Mouse (Mus musculus) heart, adult 18-20 months (tissue): ENCODE results near the gene Snrpb. TPM values are rescaled to one million over a fixed set of nuclear protein-coding genes. Genes with fewer than 3 reads are reported as not detected.

Experiments
- DNase-seq, 2 experiments: peaks; one replicate each; pipeline ENCODE4 v3.0.0; 2021 to 2022; ENCODE audit warnings: mixed read lengths in 1 of 2
- total RNA-seq, 2 experiments: library from RNA; stranded (reverse); gene quantifications; 2 replicates each; pipeline ENCODE4 v1.2.3; 2021

Snrpb gene
- total RNA-seq, 2 experiments from 2014 or later = 130 to 136 TPM

GRCm38 (mm10) chr2:130143011-130143410 lies 36.2 kb downstream of the Snrpb start:
- no peak for DNase-seq

- no peak for DNase-seq
Measured at GRCm38 (mm10) chr2:130129687-130130086, 49.5 kb downstream of the Snrpb start.

- no peak for DNase-seq
Measured at GRCm38 (mm10) chr2:130126073-130126472, 53.1 kb downstream of the Snrpb start.

GRCm38 (mm10) chr2:130125279-130126059 lies 53.7 kb downstream of the Snrpb start:
- DNase-seq = no peak

Other genes starting within 250 kb of the Snrpb start
- under 1 TPM in 1 of 2 experiments, not detected in 1; 0.21 TPM for gene Tgm3, start 167.1 kb downstream of the Snrpb start, total RNA-seq
- gene Tgm6, start 67.0 kb downstream of the Snrpb start, total RNA-seq = not detected
- not detected for gene Tmc2, start 15.8 kb upstream of the Snrpb start, total RNA-seq
- 10 to 100 TPM; 29.0 to 40.2 TPM for gene Nop56, start 95.0 kb upstream of the Snrpb start, total RNA-seq
- gene Idh3b, start 105.1 kb upstream of the Snrpb start, total RNA-seq = 100 to 1,000 TPM; 811 to 856 TPM
- gene Ebf4, start 115.8 kb upstream of the Snrpb start, total RNA-seq = under 1 TPM; 0.30 to 0.44 TPM
- 1 to 10 TPM; 4.3 to 6.0 TPM for gene Cpxm1, start 218.2 kb upstream of the Snrpb start, total RNA-seq
- gene Gm28372, start 225.8 kb upstream of the Snrpb start, total RNA-seq = not detected
- not detected for gene 1700020A23Rik, start 225.9 kb upstream of the Snrpb start, total RNA-seq
- gene Tmem239, start 227.1 kb upstream of the Snrpb start, total RNA-seq = not detected
- 10 to 100 TPM; 26.4 to 28.1 TPM for gene Vps16, start 244.9 kb upstream of the Snrpb start, total RNA-seq
- 1 to 10 TPM; 4.5 to 7.0 TPM for gene Pced1a, start 245.3 kb upstream of the Snrpb start, total RNA-seq